Mouse (Mus musculus) hindbrain, embryonic 15.5 days (tissue): ENCODE data around the gene Nckap5. TPM values are rescaled to one million over a fixed set of nuclear protein-coding genes. Genes with fewer than 3 reads are reported as not detected.

Experiments
- ATAC-seq: fragments of 200-750 bp; cut with Nextera tagmentation; 2 replicates; pipeline ENCODE4 v1.8.0; 2017; ENCODE audit warnings: low read depth, moderate number of reproducible peaks, moderate TSS enrichment; ENCODE audit not compliant: low FRiP score
- H3K27ac ChIP-seq: fragments of 300-500 bp; sonication (generic); replicated peaks from 2 replicates; pipeline ENCODE4 v1.5.1; 2015; ENCODE audit warnings: mild to moderate bottlenecking, inconsistent platforms
- H3K27me3 ChIP-seq: fragments of 300-500 bp; sonication (generic); 2 replicates; pipeline ENCODE4 v1.6.1; 2015; ENCODE audit warnings: control low read depth, inconsistent platforms
- H3K36me3 ChIP-seq: fragments of 300-500 bp; sonication (generic); 2 replicates; pipeline ENCODE4 v1.6.1; 2015; ENCODE audit warnings: control low read depth, inconsistent platforms
- H3K4me1 ChIP-seq: fragments of 300-500 bp; sonication (generic); replicated peaks from 2 replicates; pipeline ENCODE4 v1.6.1; 2015; ENCODE audit warnings: control low read depth, inconsistent platforms
- H3K4me2 ChIP-seq: fragments of 300-500 bp; sonication (generic); 2 replicates; pipeline ENCODE4 v1.6.1; 2015; ENCODE audit warnings: moderate library complexity, mild to moderate bottlenecking, inconsistent platforms
- H3K4me3 ChIP-seq: fragments of 300-500 bp; sonication (generic); 2 replicates; pipeline ENCODE4 v1.5.1; 2015; ENCODE audit warnings: mild to moderate bottlenecking, inconsistent platforms
- H3K9ac ChIP-seq: fragments of 300-500 bp; sonication (generic); 2 replicates; pipeline ENCODE4 v1.6.1; 2015; ENCODE audit warnings: inconsistent platforms
- H3K9me3 ChIP-seq: fragments of 300-500 bp; sonication (generic); 2 replicates; pipeline ENCODE4 v1.6.1; 2016; ENCODE audit warnings: control low read depth, inconsistent platforms
- WGBS: fragments of 180-500 bp; shearing (Covaris S2); methylation state at CpG from one replicate; pipeline ENCODE4 v1.1.7; 2015; 5-methylcytosine and 5-hydroxymethylcytosine counted together
- polyA plus RNA-seq: library from polyadenylated mRNA; unstranded; fragments of >200 nt; fragmentation: Nextera tagmentation; extraction: Ambion mirVana; gene quantifications from 2 replicates; pipeline ENCODE4 v1.2.1, GENCODE M21; 2015

The Nckap5 gene
- polyA plus RNA-seq, 1 experiment from 2014 or later, result 15.5 TPM

GRCm38 (mm10) chr1:125912601-125913600 is 917.7 kb downstream of the Nckap5 start, which contains the start of gene Lypd1:
Gene Lypd1 (minus strand): TSS chr1:125913101.
- Histone ChIP-seq H3K9ac (peak within 1 kb of the TSS; percentile 61), H3K27me3 (0 out of 2 replicates have a peak, but pooled peaks cover 4% of the 10 kb centered on the region), H3K4me3 (peak within 1 kb of the TSS; percentile 63), H3K4me1 (peaks cover 38% of the 10 kb centered on the region), H3K9me3 (no peaks in the 10 kb centered on the region), H3K4me2 (peak within 1 kb of the TSS; percentile 97), H3K36me3 (no peaks in the 10 kb centered on the region), H3K27ac (peak within 1 kb of the TSS; percentile 74)
- 4% methylated on average over 30 of the region's 30 CpGs for WGBS
- peak; percentile 31 for ATAC-seq

- peak overlapping the region; percentile 61 for H3K9ac ChIP-seq
Observed at GRCm38 (mm10) chr1:125911901-125912445, 918.6 kb downstream of the Nckap5 start.

GRCm38 (mm10) chr1:125911337-125911900 is 919.2 kb downstream of the Nckap5 start:
- WGBS, result under 1% methylated on average over 35 of the region's 35 CpGs
- peak overlapping the region; percentile 61 for H3K9ac ChIP-seq
- H3K4me1 ChIP-seq, result peaks cover 38% of the 10 kb centered on the region

More at GRCm38 (mm10) chr1:125911901-125912445, 918.6 kb downstream of the Nckap5 start:
- ATAC-seq, result peak; percentile 74
- Histone ChIP-seq H3K27ac (peak overlapping the region; percentile 74), H3K4me1 (peaks cover 38% of the 10 kb centered on the region), H3K27me3 (0 out of 2 replicates have a peak, but pooled peaks cover 4% of the 10 kb centered on the region), H3K4me2 (peak overlapping the region; percentile 97), H3K36me3 (no peaks in the 10 kb centered on the region), H3K4me3 (peak overlapping the region; percentile 63), H3K9me3 (no peaks in the 10 kb centered on the region)
- under 1% methylated on average over 41 of the region's 43 CpGs for WGBS

GRCm38 (mm10) chr1:125910871-125911265 is 919.7 kb downstream of the Nckap5 start:
- peak overlapping the region; percentile 63 for H3K4me3 ChIP-seq
- H3K27me3 ChIP-seq, result 0 out of 2 replicates have a peak, but pooled peaks cover 4% of the 10 kb centered on the region
- peaks cover 38% of the 10 kb centered on the region for H3K4me1 ChIP-seq
- H3K4me2 ChIP-seq, result peak overlapping the region; percentile 97
- no peaks in the 10 kb centered on the region for H3K36me3 ChIP-seq
- under 1% methylated on average over 9 of the region's 9 CpGs for WGBS
- no peaks in the 10 kb centered on the region for H3K9me3 ChIP-seq
- peak; percentile 15; the same call in 1 of the 2 replicates for ATAC-seq
- peak overlapping the region; percentile 61 for H3K9ac ChIP-seq
- H3K27ac ChIP-seq, result no peak overlapping the region

More at GRCm38 (mm10) chr1:125911337-125911900, 919.2 kb downstream of the Nckap5 start:
- no peaks in the 10 kb centered on the region for H3K9me3 ChIP-seq
- peak; percentile 70 for ATAC-seq
- H3K36me3 ChIP-seq, result no peaks in the 10 kb centered on the region
- H3K4me2 ChIP-seq, result peak overlapping the region; percentile 97
- H3K4me3 ChIP-seq, result peak overlapping the region; percentile 63
- H3K27ac ChIP-seq, result peak overlapping the region; percentile 74
- H3K27me3 ChIP-seq, result 0 out of 2 replicates have a peak, but pooled peaks cover 4% of the 10 kb centered on the region

GRCm38 (mm10) chr1:125910211-125910870 is 920.3 kb downstream of the Nckap5 start:
- H3K4me3 ChIP-seq, result peak overlapping the region; percentile 63
- H3K4me2 ChIP-seq, result peak overlapping the region; percentile 97
- no peaks in the 10 kb centered on the region for H3K36me3 ChIP-seq
- H3K9me3 ChIP-seq, result no peaks in the 10 kb centered on the region
- WGBS, result 10% methylated on average over 14 of the region's 14 CpGs
- no peak overlapping the region; the same call in 1 of the 2 replicates for H3K27ac ChIP-seq
- 0 out of 2 replicates have a peak, but pooled peaks cover 4% of the 10 kb centered on the region for H3K27me3 ChIP-seq
- H3K4me1 ChIP-seq, result peaks cover 38% of the 10 kb centered on the region
- peak overlapping the region; percentile 61 for H3K9ac ChIP-seq
- ATAC-seq, result peak; percentile 40; the same call in 1 of the 2 replicates

GRCm38 (mm10) chr1:125893158-125893557 is 937.4 kb downstream of the Nckap5 start:
- no peaks in the 10 kb centered on the region for H3K27me3 ChIP-seq
- no peak overlapping the region for H3K4me2 ChIP-seq
- H3K27ac ChIP-seq, result no peak overlapping the region; the same call in 1 of the 2 replicates
- 45% methylated on average over 9 of the region's 9 CpGs for WGBS
- no peaks in the 10 kb centered on the region for H3K36me3 ChIP-seq
- H3K9ac ChIP-seq, result no peak overlapping the region
- H3K4me1 ChIP-seq, result no peaks in the 10 kb centered on the region
- no peak for ATAC-seq
- H3K4me3 ChIP-seq, result no peak overlapping the region
- no peaks in the 10 kb centered on the region for H3K9me3 ChIP-seq

- H3K4me2 ChIP-seq, result no peak overlapping the region
- H3K27ac ChIP-seq, result no peak overlapping the region
- no peak overlapping the region for H3K9ac ChIP-seq
- no peak overlapping the region for H3K4me3 ChIP-seq
- H3K36me3 ChIP-seq, result no peaks in the 10 kb centered on the region
- H3K27me3 ChIP-seq, result no peaks in the 10 kb centered on the region
- ATAC-seq, result no peak
- H3K9me3 ChIP-seq, result no peaks in the 10 kb centered on the region
- H3K4me1 ChIP-seq, result no peaks in the 10 kb centered on the region
- WGBS, result 23% methylated on average over 7 of the region's 7 CpGs
Observed at GRCm38 (mm10) chr1:125870056-125870455, 960.5 kb downstream of the Nckap5 start.
